Mouse (Mus musculus) CH12F3 (cell line): Measurements from ENCODE around the gene Fibcd1.

ENCODE experiments used
- in situ Hi-C: fragments of 300-500 bp; cut with MboI; formaldehyde crosslinking; loops from 2 replicates; pipeline ENCODE4 v1.14.3; 2020; ENCODE audit warnings: low sequenced_read_pairs

Gene Fibcd1

DNA sequence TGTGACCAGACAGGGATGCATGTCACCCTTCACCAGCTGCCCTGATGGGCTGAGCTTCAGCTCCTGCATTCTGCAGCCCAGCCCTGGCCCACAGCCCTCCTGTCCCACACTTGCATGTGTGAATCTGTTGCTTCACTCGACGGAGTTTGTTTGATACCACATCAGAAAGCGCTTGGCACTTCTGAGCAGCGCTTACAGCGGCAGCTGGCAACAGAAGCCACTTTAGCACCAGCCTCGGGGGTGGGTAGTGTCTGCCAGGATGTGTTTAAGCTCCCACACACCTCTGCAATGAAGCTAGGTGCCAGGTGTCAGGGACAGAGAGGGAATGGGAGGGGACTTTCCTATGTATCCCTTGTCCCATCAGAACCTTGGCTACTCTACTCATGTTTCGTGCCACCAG lies 31.1 kb downstream of the Fibcd1 start:
- in situ Hi-C loops = loop anchor here (5.0 kb wide), 1 partner anchor 73 kb away; the partner anchor contains the start of gene Lamc3

DNA sequence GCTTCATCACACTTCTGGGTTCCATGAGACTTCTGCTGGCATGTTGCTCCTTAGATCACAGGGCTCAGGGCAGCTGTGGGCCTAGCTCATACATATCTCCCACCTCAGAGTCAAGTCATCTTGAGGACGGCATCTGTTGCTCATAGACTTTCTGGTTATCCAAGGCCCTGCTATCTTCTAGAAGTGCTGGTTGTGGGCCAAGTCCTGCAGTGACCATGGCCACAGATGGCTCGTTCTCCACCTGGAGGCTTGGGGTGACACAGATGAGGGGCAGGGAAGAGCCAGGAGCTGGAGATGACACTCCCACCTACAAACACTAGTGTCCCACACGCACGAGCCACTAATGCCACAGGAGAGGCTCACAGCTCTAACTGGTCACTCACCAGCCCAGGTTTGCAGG lies 32.2 kb downstream of the Fibcd1 start:
- in situ Hi-C loops = no loop called here

DNA sequence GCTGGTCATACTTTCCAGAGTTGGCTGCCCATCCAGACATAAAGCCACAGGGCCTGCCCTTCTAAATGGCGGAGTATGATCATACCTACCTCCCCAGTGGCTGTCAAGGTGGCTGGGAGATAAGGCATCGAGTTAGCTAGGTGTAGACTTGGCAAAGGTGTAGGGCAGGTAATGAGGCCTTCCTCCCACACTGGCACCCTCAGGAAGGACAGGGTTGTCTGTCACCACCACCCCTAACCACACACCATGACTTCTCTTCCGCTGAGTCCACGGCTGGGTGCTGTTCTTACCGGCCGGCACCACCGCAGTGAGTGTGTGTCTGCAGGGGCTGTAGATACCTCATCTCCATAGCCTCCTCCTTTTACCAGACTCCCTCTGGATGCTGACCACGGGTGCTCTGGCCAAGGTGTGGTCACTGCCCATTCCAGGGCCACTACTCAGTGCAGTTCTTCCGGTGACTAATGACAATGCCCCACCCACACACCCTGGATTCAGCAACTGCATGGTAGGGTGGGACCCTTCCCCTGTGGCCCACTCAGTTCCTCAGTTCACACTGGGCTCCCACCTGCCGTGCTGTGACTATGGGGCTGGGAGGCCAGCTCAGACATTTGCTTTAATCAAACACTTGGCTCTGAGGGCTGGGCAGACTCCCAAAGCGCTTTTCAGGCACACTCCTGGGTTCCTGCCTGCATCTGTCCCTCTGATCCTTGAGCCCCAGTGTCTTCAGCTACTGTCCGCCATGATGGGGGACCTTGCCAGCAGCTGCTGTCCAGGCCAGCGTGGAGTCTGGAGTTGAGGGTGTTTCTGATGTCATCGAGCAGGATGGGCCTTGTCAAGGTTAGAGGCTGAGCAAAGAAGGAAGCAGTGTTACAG lies 34.5 kb downstream of the Fibcd1 start:
- in situ Hi-C loops = no loop called here

DNA sequence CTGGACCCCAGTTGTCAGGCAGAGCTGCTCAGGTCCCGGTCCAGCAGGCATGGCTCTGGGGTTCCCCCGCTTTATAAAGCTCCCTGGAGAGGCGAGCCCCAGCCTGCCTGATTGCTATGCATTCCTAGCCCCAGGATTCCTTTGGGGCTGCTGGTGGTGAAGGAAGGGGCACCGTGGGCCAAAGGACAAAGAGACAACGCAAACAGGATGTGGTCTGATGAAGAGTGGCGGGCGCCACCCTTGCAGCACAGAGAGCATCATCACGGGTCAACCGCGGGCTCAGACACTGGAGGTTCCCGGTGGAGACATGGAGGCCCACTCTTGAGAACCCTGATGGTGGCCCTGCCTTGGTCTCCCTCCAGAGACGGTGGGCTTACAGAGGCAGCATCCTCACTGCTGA lies 35.4 kb downstream of the Fibcd1 start, which contains the start of gene Qrfp:
Gene Qrfp, minus strand, starts transcription at position 137 of the 400 bp plus-strand sequence.
- in situ Hi-C loops = no loop called here

DNA sequence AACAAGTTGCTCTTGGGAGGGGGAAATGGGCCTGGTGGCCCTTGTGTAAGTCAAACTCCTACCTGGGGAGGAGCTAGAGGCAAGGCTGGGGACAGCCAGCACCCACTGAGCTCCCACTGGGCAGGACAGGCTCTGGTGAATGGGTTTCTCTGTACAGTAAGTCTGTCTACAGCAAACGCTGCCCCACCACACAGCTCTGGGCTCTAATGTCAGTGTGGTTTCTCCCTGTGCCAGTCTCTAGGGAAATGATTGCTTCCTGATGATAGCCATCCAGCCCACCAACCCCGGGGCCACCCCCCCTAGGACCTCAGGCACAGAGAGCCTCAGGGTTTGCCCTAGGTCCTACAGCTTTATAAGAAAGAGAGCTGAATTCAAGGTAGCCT lies 36.5 kb downstream of the Fibcd1 start:
- in situ Hi-C loops = no loop called here

DNA sequence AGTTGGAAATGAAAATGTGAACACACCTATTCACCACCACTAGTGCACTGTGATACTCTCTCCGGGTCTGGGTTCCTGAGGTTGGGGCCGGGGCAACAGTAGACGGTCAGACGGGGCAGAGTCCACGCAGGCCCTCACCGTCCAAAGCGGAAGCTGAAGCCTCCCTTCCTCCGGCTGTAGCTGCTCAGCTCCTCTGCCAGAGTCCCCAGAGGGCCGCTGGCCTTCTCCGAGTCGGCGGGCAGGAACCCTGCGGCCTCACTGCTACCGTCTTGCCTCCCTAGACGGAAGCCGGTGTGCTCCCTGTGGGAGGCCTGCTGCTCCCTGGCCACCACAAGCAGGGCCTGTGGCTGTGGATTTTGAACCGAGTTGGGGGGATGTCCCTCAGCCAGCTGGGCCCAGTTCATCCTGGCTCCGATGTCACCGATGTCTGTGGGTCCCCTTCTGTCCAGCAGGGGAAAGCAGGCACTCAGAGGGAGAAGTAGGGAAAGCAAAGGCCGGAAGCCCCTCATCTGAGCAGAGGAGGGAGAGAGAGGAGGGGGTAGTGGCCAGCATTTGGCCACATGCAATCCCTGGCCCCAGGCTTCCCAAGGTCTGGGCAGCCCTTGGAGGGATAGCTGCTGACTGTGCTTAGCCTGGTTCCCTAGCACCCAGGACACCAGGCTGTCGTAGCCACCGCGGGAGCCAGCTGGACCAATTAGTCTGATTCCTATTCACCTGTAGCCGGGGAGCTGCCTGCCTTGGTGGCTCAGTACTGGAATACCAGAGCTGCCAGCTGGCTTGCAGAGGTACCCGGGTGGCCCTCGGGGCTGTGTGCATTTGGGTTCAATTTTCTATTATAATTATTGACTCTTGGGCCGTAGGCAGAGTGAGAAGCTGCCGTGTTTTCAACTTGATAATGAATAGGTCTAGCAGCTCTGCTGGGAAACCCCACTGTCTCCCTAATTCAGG lies 37.1 kb downstream of the Fibcd1 start:
- in situ Hi-C loops = no loop called here

DNA sequence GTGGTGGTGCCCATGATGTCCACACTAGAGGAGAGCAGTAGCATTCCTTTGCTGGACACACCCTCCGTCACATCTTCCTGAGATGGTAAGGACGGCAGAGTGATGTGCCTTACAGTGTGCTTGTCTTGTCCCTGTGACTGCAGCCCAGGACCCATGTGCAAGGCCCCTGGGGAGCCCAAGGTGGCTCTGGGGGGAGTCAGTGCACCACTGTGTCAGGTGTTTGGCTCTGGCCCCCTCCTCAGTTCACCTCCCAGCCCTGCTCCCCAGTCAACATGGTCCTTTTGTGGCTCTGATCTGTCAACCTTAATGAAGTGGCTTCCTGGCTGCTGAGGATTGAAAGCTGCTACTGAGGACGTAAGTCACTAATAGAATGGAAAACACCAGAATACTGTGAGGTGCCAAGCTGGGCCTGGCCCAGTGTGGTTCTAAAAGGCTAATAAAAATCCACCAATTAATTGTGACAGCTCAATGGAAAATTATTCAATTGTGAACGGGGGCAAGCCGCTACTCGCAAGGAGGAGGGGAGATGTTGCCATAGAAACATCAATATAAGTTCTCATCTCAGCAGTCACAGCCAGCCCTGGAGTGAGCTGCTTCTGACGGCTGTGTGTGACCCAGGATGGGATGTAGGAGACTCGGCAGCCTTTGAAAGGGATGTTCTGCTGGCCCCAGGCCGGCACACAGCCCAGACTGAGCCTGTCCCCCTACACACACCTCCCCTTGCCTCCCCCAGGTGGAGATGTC lies 39.0 kb downstream of the Fibcd1 start:
- in situ Hi-C loops = no loop called here

DNA sequence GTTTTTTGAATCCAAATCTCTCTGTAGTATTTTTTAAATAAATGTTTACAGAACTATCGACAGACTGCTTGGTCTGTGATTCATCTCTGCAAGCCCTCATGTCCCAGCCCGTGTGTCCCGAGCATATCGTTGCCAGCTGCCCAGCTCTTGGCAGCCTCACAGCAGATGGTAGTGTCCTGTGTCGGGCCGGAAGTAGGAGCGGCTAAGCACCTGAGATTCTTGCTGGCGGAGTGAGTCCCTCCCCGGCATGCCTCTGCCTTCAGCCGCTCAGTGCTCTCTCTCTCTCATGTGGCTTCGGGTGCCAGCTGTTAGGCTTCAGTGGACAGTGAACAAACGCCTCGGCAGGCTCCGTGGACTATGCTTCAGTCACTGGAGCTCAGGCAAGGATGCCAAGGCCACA lies 42.3 kb downstream of the Fibcd1 start:
- in situ Hi-C loops = no loop called here

DNA sequence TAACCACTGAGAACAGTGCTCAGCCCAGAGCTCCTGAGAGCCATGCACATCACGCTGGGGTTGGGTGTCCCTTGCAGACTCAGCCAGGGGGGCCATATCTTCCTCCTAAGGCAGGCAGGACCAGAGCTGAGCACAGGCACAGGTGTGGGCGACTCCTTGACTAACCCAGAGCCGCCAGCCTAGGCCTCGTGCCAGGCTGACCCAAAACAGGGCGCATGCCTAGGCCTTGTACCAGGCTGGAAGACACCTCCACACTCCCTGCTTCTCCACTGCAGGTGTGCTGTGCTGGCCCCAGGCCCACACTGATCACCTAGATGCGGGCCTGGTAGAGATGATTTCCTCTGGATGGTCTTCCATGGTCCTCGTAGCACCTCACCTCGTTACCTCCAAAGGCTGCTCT lies 43.0 kb downstream of the Fibcd1 start:
- in situ Hi-C loops = no loop called here

DNA sequence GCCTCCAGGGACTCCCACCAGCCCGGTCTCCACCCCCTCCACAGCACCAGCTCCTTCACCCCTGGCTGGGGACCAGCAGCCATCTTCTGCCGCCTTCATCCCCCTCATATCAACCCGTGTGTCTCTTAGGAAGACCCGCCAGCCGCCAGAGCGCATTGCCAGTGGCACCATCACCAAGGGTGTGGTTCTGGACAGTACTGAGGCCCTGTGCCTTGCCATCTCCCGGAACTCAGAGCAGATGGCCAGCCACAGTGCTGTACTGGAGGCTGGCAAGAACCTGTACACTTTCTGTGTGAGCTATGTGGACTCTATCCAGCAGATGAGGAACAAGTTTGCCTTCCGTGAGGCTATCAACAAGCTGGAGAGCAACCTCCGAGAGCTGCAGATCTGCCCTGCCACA lies 44.4 kb downstream of the Fibcd1 start:
- in situ Hi-C loops = no loop called here

DNA sequence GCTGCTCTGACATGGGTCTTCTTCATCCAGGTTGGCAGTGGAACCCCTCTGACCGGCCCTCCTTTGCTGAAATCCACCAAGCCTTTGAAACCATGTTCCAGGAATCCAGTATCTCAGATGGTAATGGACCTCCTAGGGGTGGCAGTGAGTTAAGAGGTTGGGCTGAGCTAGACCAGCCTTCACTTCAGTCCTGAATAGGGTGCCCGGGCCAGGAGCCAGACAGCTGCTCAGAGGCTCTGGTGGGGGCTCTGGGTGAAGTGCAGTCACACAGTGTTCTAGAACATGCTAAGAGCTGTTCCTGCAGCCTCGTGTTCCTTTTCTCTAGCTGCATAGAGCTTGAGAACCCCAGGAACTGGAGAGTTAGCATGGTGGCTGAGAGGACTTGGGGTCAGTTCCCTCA lies 48.9 kb downstream of the Fibcd1 start:
- in situ Hi-C loops = loop anchor here (25.0 kb wide), 1 partner anchor 310 kb away; no protein-coding TSS in a partner anchor

DNA sequence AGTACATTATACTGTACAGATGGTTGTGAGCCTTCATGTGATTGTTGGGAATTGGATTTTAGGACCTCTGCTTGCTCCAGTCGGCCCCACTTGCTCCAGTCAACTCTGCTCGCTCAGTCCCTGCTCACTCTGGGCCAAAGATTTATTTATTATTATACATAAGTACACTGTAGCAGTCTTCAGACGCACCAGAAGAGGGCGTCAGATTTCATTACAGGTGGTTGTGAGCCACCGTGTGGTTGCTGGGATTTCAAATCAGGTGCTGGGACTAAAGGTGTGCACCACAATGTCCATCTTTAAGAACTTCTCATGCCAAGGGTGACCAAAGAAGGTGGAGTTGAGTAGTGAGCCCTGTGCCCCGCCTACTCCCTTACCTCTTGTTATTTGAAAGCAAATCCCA lies 53.2 kb downstream of the Fibcd1 start:
- in situ Hi-C loops = loop anchor here (25.0 kb wide), 1 partner anchor 305 kb away; no protein-coding TSS in a partner anchor

DNA sequence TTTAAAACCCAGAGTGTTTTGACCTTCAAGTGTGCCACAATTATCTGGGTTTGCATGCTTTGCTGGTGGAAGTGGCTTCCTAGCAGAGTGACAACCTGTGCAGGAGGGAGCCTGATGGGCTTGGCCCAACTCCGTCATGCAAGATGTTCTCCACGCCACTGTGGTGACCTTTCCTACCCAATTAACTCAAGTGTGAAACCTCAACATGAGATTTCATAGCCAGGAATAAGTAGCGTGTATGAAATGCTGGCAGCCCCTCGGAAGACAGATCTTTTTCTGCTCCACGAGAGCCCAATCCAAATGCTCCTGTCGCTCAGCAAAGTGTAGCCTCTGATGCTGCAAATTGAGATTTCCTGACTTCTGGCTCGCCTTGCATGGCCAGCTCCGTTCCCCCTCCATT lies 54.5 kb downstream of the Fibcd1 start:
- in situ Hi-C loops = loop anchor here (25.0 kb wide), 1 partner anchor 304 kb away; no protein-coding TSS in a partner anchor

DNA sequence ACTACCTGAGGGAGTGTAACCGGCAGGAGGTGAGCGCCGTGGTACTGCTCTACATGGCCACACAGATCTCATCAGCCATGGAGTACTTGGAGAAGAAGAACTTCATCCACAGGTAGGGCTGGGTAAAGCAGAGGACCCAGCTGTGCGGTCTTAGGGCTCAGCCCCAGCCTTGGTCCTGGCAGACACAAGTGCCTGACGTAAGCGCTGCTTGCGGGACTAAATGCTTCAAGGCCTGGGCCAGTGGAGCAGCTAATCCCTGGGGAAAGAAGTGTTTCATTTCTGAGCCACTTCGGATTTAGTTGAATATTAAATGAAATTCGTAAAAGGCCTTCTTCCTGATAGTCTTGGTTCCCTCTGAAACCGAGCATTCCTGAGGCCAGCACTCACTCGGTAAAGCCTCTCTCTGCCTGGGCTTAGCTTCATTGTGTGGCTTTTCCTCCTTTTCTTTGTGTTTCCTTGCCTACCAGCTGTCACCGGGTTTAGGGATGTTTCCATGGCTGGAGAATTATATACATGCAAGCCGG lies 55.0 kb downstream of the Fibcd1 start:
- in situ Hi-C loops = loop anchor here (25.0 kb wide), 1 partner anchor 303 kb away; no protein-coding TSS in a partner anchor

DNA sequence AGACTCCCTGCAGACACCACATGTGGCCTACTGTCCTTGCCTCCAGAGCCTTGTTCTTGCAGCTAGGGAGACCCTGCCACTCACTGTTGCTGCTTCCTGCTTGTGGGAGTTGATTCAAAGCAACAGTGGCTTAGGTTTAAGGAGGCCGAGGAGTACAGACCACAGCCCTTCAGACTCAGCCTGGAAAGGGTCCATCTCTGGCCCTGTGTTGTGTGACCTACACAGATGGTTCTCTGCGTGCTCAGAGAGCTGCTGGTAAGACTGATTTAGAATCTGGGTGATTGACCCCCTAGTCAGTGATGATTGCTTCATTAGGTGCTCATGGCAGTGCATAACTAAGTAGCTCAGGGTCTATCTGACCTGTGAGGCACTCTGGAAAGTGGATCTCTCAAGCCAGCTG lies 56.6 kb downstream of the Fibcd1 start:
- in situ Hi-C loops = loop anchor here (5.0 to 25.0 kb wide), 2 partner anchors 102 to 302 kb away; partner anchors contain the start of gene Abl1

DNA sequence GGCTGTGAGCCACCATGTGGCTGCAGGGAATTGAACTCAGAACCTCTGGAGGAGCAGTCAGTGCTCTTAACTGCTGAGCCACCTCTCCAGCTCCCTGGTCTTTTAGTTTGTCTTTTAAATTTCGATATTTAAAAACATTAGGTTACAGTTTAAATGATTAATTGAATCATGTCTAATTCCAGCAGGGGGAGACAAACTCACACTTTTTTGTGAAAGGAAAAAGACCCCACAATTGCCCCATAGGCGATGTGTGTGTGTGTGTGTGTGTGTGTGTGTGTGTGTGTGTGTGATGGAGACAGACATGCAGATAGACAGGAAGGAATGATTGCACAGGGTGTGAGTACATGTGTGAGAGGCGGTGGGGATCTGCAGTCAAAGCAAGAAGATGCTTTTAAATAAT lies 57.6 kb downstream of the Fibcd1 start:
- in situ Hi-C loops = loop anchor here (5.0 to 25.0 kb wide), 2 partner anchors 101 to 301 kb away; partner anchors contain the start of gene Abl1

DNA sequence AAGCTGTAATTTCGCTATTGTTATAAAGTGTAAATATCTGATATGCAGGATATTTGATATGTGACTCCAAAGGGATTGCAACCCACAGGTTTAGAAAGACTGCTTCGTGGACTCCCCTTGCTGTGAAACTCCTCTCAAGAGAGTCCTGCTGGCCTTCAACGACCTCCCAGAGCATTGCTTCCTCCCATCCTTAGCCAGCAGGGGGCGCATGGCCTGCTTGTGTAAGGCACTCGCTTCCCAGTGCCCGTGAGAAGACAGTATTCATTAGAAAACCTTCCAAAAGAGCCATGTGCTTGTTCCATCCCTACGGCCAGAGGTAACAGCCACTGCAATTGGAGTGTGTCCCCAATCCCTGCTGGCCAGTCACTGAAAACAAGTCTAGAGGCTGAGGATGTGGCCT lies 58.8 kb downstream of the Fibcd1 start:
- in situ Hi-C loops = loop anchor here (5.0 to 25.0 kb wide), 2 partner anchors 100 to 300 kb away; partner anchors contain the start of gene Abl1

DNA sequence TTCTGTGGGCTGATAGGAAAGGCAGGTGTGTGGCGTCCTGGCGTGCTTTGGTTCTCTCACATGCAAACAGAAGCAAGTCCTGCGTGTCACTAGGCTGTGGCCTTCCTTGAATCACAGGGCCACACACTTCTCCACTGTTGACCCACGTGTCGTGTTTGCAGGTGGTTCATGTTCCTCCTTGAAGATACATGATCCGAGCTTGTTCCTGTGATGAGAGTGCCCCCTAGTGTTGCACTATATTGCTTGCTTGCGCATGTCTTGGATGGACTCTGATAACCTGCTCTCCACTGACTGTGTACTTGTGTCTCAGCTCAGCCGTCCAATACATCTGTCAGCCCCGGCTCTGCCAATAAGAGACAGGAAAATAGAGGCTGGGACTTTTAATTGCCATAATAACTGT lies 60.7 kb downstream of the Fibcd1 start:
- in situ Hi-C loops = loop anchor here (5.0 to 25.0 kb wide), 2 partner anchors 98 to 298 kb away; partner anchors contain the start of gene Abl1

DNA sequence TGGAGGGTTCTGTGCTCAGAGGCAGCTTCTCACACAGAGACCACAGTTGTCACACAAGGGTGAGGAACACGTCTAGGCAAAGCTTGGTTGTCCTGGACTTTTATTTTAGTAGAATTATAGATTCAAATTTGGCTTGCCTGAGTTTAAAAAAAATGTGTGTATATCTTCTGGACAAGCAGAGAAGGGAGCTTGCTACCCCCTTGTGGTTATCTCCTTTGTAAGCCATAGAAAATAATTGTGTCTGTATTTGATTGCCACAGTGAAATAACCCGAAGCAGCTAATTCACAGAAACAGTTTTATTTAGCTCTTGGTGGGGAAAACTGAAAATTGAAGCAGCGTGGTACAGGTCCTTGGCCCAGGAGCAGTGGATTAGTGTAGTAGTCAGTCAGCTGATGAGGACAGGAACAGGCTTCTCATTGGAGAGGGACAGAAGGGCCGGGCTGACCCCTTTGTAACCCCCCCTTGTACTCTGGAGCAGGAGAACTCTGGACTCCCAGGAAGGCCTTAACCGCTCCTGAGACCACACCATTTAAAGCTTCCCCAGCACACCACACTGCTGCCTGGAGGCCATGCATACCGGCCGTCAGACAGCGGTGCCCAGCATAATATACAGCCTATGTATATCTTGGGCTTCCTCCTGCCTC lies 62.7 kb downstream of the Fibcd1 start:
- in situ Hi-C loops = loop anchor here (25.0 kb wide), 1 partner anchor 296 kb away; no protein-coding TSS in a partner anchor
